Mouse (Mus musculus) hindbrain, postnatal 0 days (tissue): Measurements from ENCODE around the gene Tmtc4. TPM values are rescaled to one million over a fixed set of nuclear protein-coding genes. Genes with fewer than 3 reads are reported as not detected.

ENCODE experiments used
- ATAC-seq: fragments of 200-750 bp; cut with Nextera tagmentation; 2 replicates; pipeline ENCODE4 v1.8.0; 2017; ENCODE audit warnings: mild to moderate bottlenecking, moderate TSS enrichment, moderate library complexity
- DNase-seq: peaks from one replicate; pipeline ENCODE4 v3.0.0-alpha.2; 2015; ENCODE audit warnings: low spot score
- H3K27ac ChIP-seq: fragments of 300-500 bp; sonication (generic); 2 replicates; pipeline ENCODE4 v1.5.1; 2014; ENCODE audit warnings: mild to moderate bottlenecking
- H3K27me3 ChIP-seq: fragments of 300-500 bp; sonication (generic); 2 replicates; pipeline ENCODE4 v1.6.1; 2014; ENCODE audit warnings: low read length, mixed read lengths; ENCODE audit not compliant: insufficient read depth
- H3K36me3 ChIP-seq: fragments of 300-500 bp; sonication (generic); 2 replicates; pipeline ENCODE4 v1.6.1; 2014; ENCODE audit warnings: low read length, mixed read lengths; ENCODE audit not compliant: insufficient read depth
- H3K4me1 ChIP-seq: fragments of 300-500 bp; sonication (generic); 2 replicates; pipeline ENCODE4 v1.6.1; 2014; ENCODE audit warnings: antibody characterized with exemption, low read length, mixed read lengths; ENCODE audit not compliant: insufficient read depth
- H3K4me2 ChIP-seq: fragments of 300-500 bp; sonication (generic); 2 replicates; pipeline ENCODE4 v1.6.1; 2014; ENCODE audit warnings: low read depth, mild to moderate bottlenecking, low read length, moderate library complexity, mixed read lengths
- H3K4me3 ChIP-seq: fragments of 300-500 bp; sonication (generic); 2 replicates; pipeline ENCODE4 v1.5.1; 2014; ENCODE audit warnings: low read length
- H3K9ac ChIP-seq: fragments of 300-500 bp; sonication (generic); replicated peaks from 2 replicates; pipeline ENCODE4 v1.6.1; 2014; ENCODE audit warnings: mild to moderate bottlenecking, low read length, moderate library complexity, mixed read lengths
- H3K9me3 ChIP-seq: fragments of 300-500 bp; sonication (generic); 2 replicates; pipeline ENCODE4 v1.6.1; 2016; ENCODE audit warnings: low read length, mixed read lengths
- CTCF ChIP-seq: IDR thresholded peaks from 2 replicates; pipeline ENCODE4 v1.5.1; 2016; ENCODE audit warnings: antibody characterized with exemption, control low read depth, low read depth
- WGBS: fragments of 180-500 bp; shearing (Covaris S2); extraction: QIAGEN DNeasy Blood & Tissue Kit; methylation state at CpG from one replicate; pipeline ENCODE4 v1.1.7; 2014; 5-methylcytosine and 5-hydroxymethylcytosine counted together
- polyA plus RNA-seq: library from polyadenylated mRNA; unstranded; fragments of >200 nt; fragmentation: Nextera tagmentation; extraction: Ambion mirVana; gene quantifications from 2 replicates; pipeline ENCODE4 v1.2.1, GENCODE M21; 2015
- total RNA-seq: library from RNA; depleted of rRNA; stranded (reverse); fragments of >200 nt; gene quantifications from 2 replicates; pipeline ENCODE4 v1.2.3, GENCODE M21; 2014

Gene Tmtc4
- total and polyA plus RNA-seq, 2 experiments from 2014 or later = 31.1 to 105 TPM

- Histone ChIP-seq H3K9ac (no peak overlapping the region), H3K4me2 (no peak overlapping the region), H3K27me3 (0 out of 2 replicates have a peak, but pooled peaks cover 2% of the 10 kb centered on the region), H3K4me3 (no peak overlapping the region), H3K36me3 (peaks cover 8% of the 10 kb centered on the region; the same call in 1 of the 2 replicates), H3K4me1 (no peaks in the 10 kb centered on the region), H3K27ac (no peak overlapping the region), H3K9me3 (no peaks in the 10 kb centered on the region)
- no peak for ATAC-seq
- 83% methylated on average over 1 of the region's 1 CpGs for WGBS
- DNase-seq = no peak
- no peak for TF ChIP-seq CTCF
These were observed 31.3 kb downstream of the Tmtc4 start for GRCm38 (mm10) chr14:122952556-122952955.

GRCm38 (mm10) chr14:122951676-122952445 is 32.0 kb downstream of the Tmtc4 start:
- H3K27me3 ChIP-seq = 0 out of 2 replicates have a peak, but pooled peaks cover 2% of the 10 kb centered on the region
- DNase-seq (no peak), ATAC-seq (no peak)
- H3K4me1 ChIP-seq = no peaks in the 10 kb centered on the region
- H3K9ac ChIP-seq = no peak overlapping the region
- peaks cover 8% of the 10 kb centered on the region; the same call in 1 of the 2 replicates for H3K36me3 ChIP-seq
- H3K9me3 ChIP-seq = no peaks in the 10 kb centered on the region
- WGBS = 66% methylated on average over 6 of the region's 6 CpGs
- no peak overlapping the region for H3K27ac ChIP-seq
- no peak overlapping the region for H3K4me3 ChIP-seq
- no peak overlapping the region for H3K4me2 ChIP-seq
- no peak for TF ChIP-seq CTCF

- Histone ChIP-seq H3K4me2 (no peak overlapping the region), H3K9me3 (no peaks in the 10 kb centered on the region), H3K4me1 (no peaks in the 10 kb centered on the region), H3K27me3 (0 out of 2 replicates have a peak, but pooled peaks cover 2% of the 10 kb centered on the region), H3K27ac (no peak overlapping the region), H3K36me3 (peaks cover 8% of the 10 kb centered on the region; the same call in 1 of the 2 replicates), H3K9ac (no peak overlapping the region), H3K4me3 (no peak overlapping the region)
- DNase-seq (peak; percentile 7), ATAC-seq (no peak)
- peak; percentile 63 for TF ChIP-seq CTCF
- WGBS = 85% methylated on average over 1 of the region's 1 CpGs
These were observed 32.9 kb downstream of the Tmtc4 start for GRCm38 (mm10) chr14:122950915-122951314.

- no peak for TF ChIP-seq CTCF
- Histone ChIP-seq H3K36me3 (peaks cover 6% of the 10 kb centered on the region; the same call in 1 of the 2 replicates), H3K9me3 (no peaks in the 10 kb centered on the region), H3K4me1 (no peaks in the 10 kb centered on the region), H3K4me3 (no peak overlapping the region), H3K27me3 (no peaks in the 10 kb centered on the region), H3K4me2 (no peak overlapping the region), H3K9ac (no peak overlapping the region), H3K27ac (no peak overlapping the region)
- no peak for ATAC-seq
- DNase-seq = no peak
- 75% methylated on average over 3 of the region's 3 CpGs for WGBS
These were observed 40.4 kb downstream of the Tmtc4 start for GRCm38 (mm10) chr14:122943475-122943853.

GRCm38 (mm10) chr14:122942757-122943474 is 40.9 kb downstream of the Tmtc4 start:
- DNase-seq (no peak), ATAC-seq (no peak)
- no peak overlapping the region for H3K4me3 ChIP-seq

GRCm38 (mm10) chr14:122936460-122936859 is 47.4 kb downstream of the Tmtc4 start:
- DNase-seq = peak; percentile 27
- Histone ChIP-seq H3K9me3 (no peaks in the 10 kb centered on the region), H3K27ac (no peak overlapping the region), H3K9ac (no peak overlapping the region), H3K4me3 (no peak overlapping the region), H3K4me2 (no peak overlapping the region), H3K27me3 (no peaks in the 10 kb centered on the region), H3K36me3 (peaks cover 4% of the 10 kb centered on the region; the same call in 1 of the 2 replicates), H3K4me1 (no peaks in the 10 kb centered on the region)
- ATAC-seq = no peak
- peak; percentile 6 for TF ChIP-seq CTCF
- WGBS = 60% methylated on average over 1 of the region's 1 CpGs

More at GRCm38 (mm10) chr14:122942757-122943474, 40.9 kb downstream of the Tmtc4 start:
- no peak overlapping the region for H3K4me2 ChIP-seq
- no peak for TF ChIP-seq CTCF
- no peak overlapping the region for H3K9ac ChIP-seq
- H3K27me3 ChIP-seq = no peaks in the 10 kb centered on the region
- peaks cover 6% of the 10 kb centered on the region; the same call in 1 of the 2 replicates for H3K36me3 ChIP-seq
- no peaks in the 10 kb centered on the region for H3K4me1 ChIP-seq
- H3K9me3 ChIP-seq = no peaks in the 10 kb centered on the region
- WGBS = 58% methylated on average over 4 of the region's 4 CpGs
- H3K27ac ChIP-seq = no peak overlapping the region
